Mouse (Mus musculus): ENCODE results near the gene Xrcc5.

DNA sequence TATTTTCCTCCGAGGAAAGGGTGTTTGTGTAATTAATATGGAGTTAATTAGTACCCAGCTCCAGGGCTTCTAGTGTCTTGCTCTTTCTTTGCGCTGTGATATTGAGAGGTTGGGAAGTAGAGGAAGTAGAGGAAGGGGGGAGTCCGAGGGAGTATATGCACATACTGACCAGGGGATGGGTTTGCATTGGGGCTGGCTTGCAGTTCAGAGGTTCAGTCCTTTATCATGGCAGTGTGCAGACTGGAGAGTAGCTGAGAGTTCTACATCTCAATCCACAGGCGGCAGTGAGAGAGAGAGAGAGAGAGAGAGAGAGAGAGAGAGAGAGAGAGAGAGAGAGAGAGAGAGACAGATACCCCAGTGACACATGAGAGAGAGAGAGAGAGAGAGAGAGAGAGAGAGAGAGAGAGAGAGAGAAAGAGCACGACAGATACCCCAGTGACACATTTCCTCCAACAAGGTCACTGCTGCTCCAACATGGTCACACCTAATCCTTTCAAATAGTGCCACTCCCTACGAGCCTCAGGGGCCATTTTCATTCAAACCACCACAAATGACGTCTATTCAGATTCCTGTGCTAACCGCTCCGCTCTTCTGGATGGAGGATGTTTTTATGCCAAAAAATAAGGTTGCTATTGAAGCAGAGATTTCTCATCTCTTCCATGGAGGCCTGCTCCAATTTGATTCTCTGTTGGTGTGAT is 5.6 kb downstream of the Xrcc5 start:
- TF ChIP-seq MAZ (IDR thresholded peaks at IDR 0.05; ENCODE audit: low read depth, low read length) (no peak), CTCF (conservative IDR thresholded peaks at IDR 0.05 in 1 of 2, IDR thresholded peaks at IDR 0.05 in 1 of 2; ENCODE audit: low read depth in 2 of 2, low read length in 2 of 2) (no peak), BHLHE40 (IDR thresholded peaks at IDR 0.05; ENCODE audit: low read depth, low read length) (no peak), ETS1 (conservative IDR thresholded peaks at IDR 0.05; ENCODE audit: low read depth, low read length) (no peak), POLR2AphosphoS2 (IDR thresholded peaks at IDR 0.05; ENCODE audit: low read depth, low read length) (no peak), CHD2 (IDR thresholded peaks at IDR 0.05; ENCODE audit: low read length) (no peak), TCF12 (IDR thresholded peaks at IDR 0.05; ENCODE audit: low read depth, low read length) (no peak), UBTF (IDR thresholded peaks at IDR 0.05; ENCODE audit: low read depth, low read length) (no peak), EP300 (IDR thresholded peaks at IDR 0.05; ENCODE audit: low read length) (no peak), MYC (IDR thresholded peaks at IDR 0.05; ENCODE audit: low read depth, low read length) (no peak), HCFC1 (IDR thresholded peaks at IDR 0.05; ENCODE audit: low read depth, low read length) (no peak), ZKSCAN1 (IDR thresholded peaks at IDR 0.05; ENCODE audit: borderline replicate concordance, low read depth, low read length) (no peak), POLR2A (IDR thresholded peaks at IDR 0.05; ENCODE audit: low read depth, low read length) (no peak), ZMIZ1 (IDR thresholded peaks at IDR 0.05; ENCODE audit: low read depth, low read length) (no peak)
